Comparison of ENCODE assay signal across 20 mouse cellular contexts in the genomic region with DNA sequence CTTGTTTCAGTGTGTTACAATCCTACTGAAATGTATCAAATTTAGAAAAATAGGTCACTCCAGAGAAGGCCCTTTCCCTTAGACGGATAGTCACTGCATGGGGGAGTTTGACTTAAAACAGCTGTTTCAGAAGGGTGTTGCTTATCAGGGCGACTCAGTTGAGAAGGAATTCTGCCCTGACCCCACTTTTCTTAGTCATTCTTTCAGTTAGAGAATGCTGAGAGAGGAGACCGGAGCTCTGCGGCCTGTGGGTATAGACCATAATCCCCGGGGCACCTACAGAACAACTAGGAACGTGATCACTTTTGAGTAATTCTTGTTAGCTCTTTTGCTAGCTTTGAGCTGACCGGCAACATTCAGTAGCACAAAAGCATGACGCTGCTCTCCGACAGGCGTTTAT.
DNase-seq lines count a peak whose midpoint lies in the region; ATAC-seq and TF ChIP-seq lines count a peak whose summit lies in the region.
"Had no signal": no experiment of that assay in that cellular context is flagged by ENCODE, and none has a peak within 500 bp of the region (broad histone marks: within the 10 kb centered on the region; RNA-seq: fewer than 3 reads in every experiment).

No protein-coding gene starts in this region.

- peak; percentile 30 for DNase-seq in adrenal gland, adult 2 months
- DNase-seq in adrenal gland, adult 18-20 months (ENCODE audit: low spot score in 2 of 2), result no peak
- peak; percentile 34 for DNase-seq in lung, postnatal 0 days (ENCODE audit: low spot score)
- DNase-seq in lung, adult 18-20 months, result no peak
- no peak for DNase-seq in left cerebral cortex, postnatal 10 days (ENCODE audit: extremely low spot score in 1 of 2, low spot score in 2 of 2)
- DNase-seq: cerebellum, adult 18-20 months; cerebellum, postnatal 25 days; embryo, embryonic 11 days; gastrocnemius, adult 2 months; thymus, postnatal 14 days had no signal

- no peak for TF ChIP-seq CTCF in lung, postnatal 0 days (IDR thresholded peaks at IDR 0.05)

- peak overlapping the region; percentile 45 for H3K27ac ChIP-seq in kidney, embryonic 15.5 days
- no peak overlapping the region; the same call in 1 of the 2 replicates for H3K27ac ChIP-seq in kidney, embryonic 14.5 days (ENCODE audit: low read depth, low read length)
- H3K27ac ChIP-seq in lung, postnatal 0 days (ENCODE audit: low read length), result no peak overlapping the region
- H3K27ac ChIP-seq: forebrain, embryonic 10.5 days; gastrocnemius, adult 2 months; hindbrain, embryonic 15.5 days; intestine, embryonic 15.5 days; limb, embryonic 15.5 days; liver, embryonic 15.5 days had no signal

- H3K9ac ChIP-seq in kidney, embryonic 15.5 days, result no peak overlapping the region
- no peak overlapping the region for H3K9ac ChIP-seq in kidney, embryonic 14.5 days (ENCODE audit: low read depth, low read length)
- no peak overlapping the region for H3K9ac ChIP-seq in lung, postnatal 0 days (replicated peaks; ENCODE audit: low read depth)
- H3K9ac ChIP-seq: hindbrain, embryonic 15.5 days; intestine, embryonic 15.5 days; limb, embryonic 15.5 days; liver, embryonic 15.5 days had no signal

- intact Hi-C loops in left cerebral cortex, postnatal 10 days (cut with DNase I), result no loop called here

- no peaks in the 10 kb centered on the region for H3K27me3 ChIP-seq in kidney, embryonic 15.5 days
- no peaks in the 10 kb centered on the region for H3K27me3 ChIP-seq in kidney, embryonic 14.5 days (ENCODE audit: control insufficient read depth, insufficient read depth, low read length)
- H3K27me3 ChIP-seq in lung, postnatal 0 days (replicated peaks; ENCODE audit: insufficient read depth, low read length), result no peaks in the 10 kb centered on the region
- H3K27me3 ChIP-seq: hindbrain, embryonic 15.5 days; intestine, embryonic 15.5 days; limb, embryonic 15.5 days; liver, embryonic 15.5 days had no signal

- no peak overlapping the region for H3K4me2 ChIP-seq in kidney, embryonic 15.5 days
- H3K4me2 ChIP-seq in kidney, embryonic 14.5 days (replicated peaks; ENCODE audit: low read depth, low read length), result no peak overlapping the region
- H3K4me2 ChIP-seq in lung, postnatal 0 days (replicated peaks; ENCODE audit: low read depth, low read length), result no peak overlapping the region
- H3K4me2 ChIP-seq: hindbrain, embryonic 15.5 days; intestine, embryonic 15.5 days; limb, embryonic 15.5 days; liver, embryonic 15.5 days; midbrain, embryonic 11.5 days had no signal

- WGBS in kidney, embryonic 15.5 days, result 37% methylated on average over 10 of the region's 10 CpGs
- 51% methylated on average over 10 of the region's 10 CpGs for WGBS in kidney, embryonic 14.5 days
- 60% methylated on average over 10 of the region's 10 CpGs for WGBS in lung, postnatal 0 days

- ATAC-seq in kidney, embryonic 15.5 days (replicated peaks; ENCODE audit: low FRiP score), result no peak
- no peak for ATAC-seq in kidney, embryonic 14.5 days (ENCODE audit: low FRiP score, low TSS enrichment)
- ATAC-seq in lung, postnatal 0 days, result peak; percentile 26
- no peak for ATAC-seq in cerebellum, adult (ENCODE audit: insufficient number of reproducible peaks, low FRiP score, low TSS enrichment)
- ATAC-seq: intestine, embryonic 15.5 days had no signal

- H3K4me3 ChIP-seq in kidney, embryonic 15.5 days (replicated peaks), result no peak overlapping the region
- H3K4me3 ChIP-seq in kidney, embryonic 14.5 days (ENCODE audit: low read length), result no peak overlapping the region
- H3K4me3 ChIP-seq in lung, postnatal 0 days (ENCODE audit: low read depth, low read length), result no peak overlapping the region
- H3K4me3 ChIP-seq: forebrain, embryonic 10.5 days; gastrocnemius, adult 2 months; hindbrain, embryonic 15.5 days; intestine, embryonic 15.5 days; limb, embryonic 15.5 days; liver, embryonic 15.5 days had no signal

- H3K36me3 ChIP-seq in kidney, embryonic 15.5 days, result no peaks in the 10 kb centered on the region
- H3K36me3 ChIP-seq in kidney, embryonic 14.5 days (ENCODE audit: control insufficient read depth, insufficient read depth, low read length), result no peaks in the 10 kb centered on the region
- no peaks in the 10 kb centered on the region for H3K36me3 ChIP-seq in lung, postnatal 0 days (ENCODE audit: insufficient read depth, low read length)
- H3K36me3 ChIP-seq: forebrain, embryonic 10.5 days; G1E; hindbrain, embryonic 15.5 days; intestine, embryonic 15.5 days; limb, embryonic 15.5 days; liver, embryonic 15.5 days had no signal

- peaks cover 13% of the 10 kb centered on the region for H3K4me1 ChIP-seq in kidney, embryonic 15.5 days
- H3K4me1 ChIP-seq in kidney, embryonic 14.5 days (ENCODE audit: control insufficient read depth, insufficient read depth, low read length), result no peaks in the 10 kb centered on the region; the same call in 1 of the 2 replicates
- H3K4me1 ChIP-seq in lung, postnatal 0 days (ENCODE audit: insufficient read depth, low read depth, low read length), result no peaks in the 10 kb centered on the region
- H3K4me1 ChIP-seq: liver, embryonic 15.5 days had no signal

- no peaks in the 10 kb centered on the region for H3K9me3 ChIP-seq in kidney, embryonic 15.5 days (replicated peaks)
- H3K9me3 ChIP-seq in kidney, embryonic 14.5 days (ENCODE audit: control insufficient read depth, low read length), result no peaks in the 10 kb centered on the region
- no peaks in the 10 kb centered on the region for H3K9me3 ChIP-seq in lung, postnatal 0 days (ENCODE audit: low read length)
- H3K9me3 ChIP-seq: forebrain, embryonic 10.5 days; G1E; hindbrain, embryonic 15.5 days; intestine, embryonic 15.5 days; limb, embryonic 15.5 days; liver, embryonic 15.5 days had no signal

- TF ChIP-seq EP300 in lung, postnatal 0 days (IDR thresholded peaks at IDR 0.05), result no peak

Comparison
In these comparisons a context has a peak if more than half of its experiments do, and no peak if none do; other contexts are left out.
1. DNase-seq: peak in adrenal gland, adult 2 months (single experiment) and lung, postnatal 0 days (single experiment); none in adrenal gland, adult 18-20 months (0 of 2), lung, adult 18-20 months (0 of 2) and left cerebral cortex, postnatal 10 days (0 of 2).